Comparison of ENCODE assay signal across 8 mouse cellular contexts in genomic region chr11:82990612-82991385, GRCm38 (mm10). TPM values are rescaled to one million over a fixed set of nuclear protein-coding genes. Genes with fewer than 3 reads are reported as not detected.
DNase-seq lines count a peak whose midpoint lies in the region; ATAC-seq lines count a peak whose summit lies in the region.
"Not testable (repeated sequence)": the region's sequence is repeated elsewhere in the genome, so short reads cannot be mapped to it uniquely, and the experiment has no call there.

No protein-coding gene starts in this region.

- WGBS in embryonic facial prominence, embryonic 10.5 days, result 18% methylated on average over 19 of the region's 19 CpGs
- WGBS in hindbrain, embryonic 16.5 days, result 11% methylated on average over 19 of the region's 19 CpGs
- 12% methylated on average over 19 of the region's 19 CpGs for WGBS in limb, embryonic 10.5 days
- 19% methylated on average over 18 of the region's 19 CpGs for WGBS in neural tube, embryonic 14.5 days

- H3K9me3 ChIP-seq in embryonic facial prominence, embryonic 10.5 days; hindbrain, embryonic 16.5 days (ENCODE audit: control insufficient read depth, low read length); limb, embryonic 10.5 days (replicated peaks); neural tube, embryonic 14.5 days (ENCODE audit: control insufficient read depth, low read length): not testable (repeated sequence)

- ATAC-seq in hindbrain, embryonic 16.5 days; neural tube, embryonic 14.5 days (ENCODE audit: low read depth): not testable (repeated sequence)

- peaks cover 25% of the 10 kb centered on the region for H3K4me1 ChIP-seq in embryonic facial prominence, embryonic 10.5 days
- not testable (repeated sequence) for H3K4me1 ChIP-seq in hindbrain, embryonic 16.5 days (ENCODE audit: control insufficient read depth, insufficient read depth, low read depth, low read length); neural tube, embryonic 14.5 days (ENCODE audit: control insufficient read depth, insufficient read depth, low read length)
- peaks cover 29% of the 10 kb centered on the region for H3K4me1 ChIP-seq in limb, embryonic 10.5 days

- H3K4me3 ChIP-seq in embryonic facial prominence, embryonic 10.5 days, result peak overlapping the region; percentile 53
- H3K4me3 ChIP-seq in hindbrain, embryonic 16.5 days (ENCODE audit: low read length), result peak overlapping the region; percentile 44
- H3K4me3 ChIP-seq in limb, embryonic 10.5 days, result peak overlapping the region; percentile 53
- peak overlapping the region; percentile 28 for H3K4me3 ChIP-seq in neural tube, embryonic 14.5 days (ENCODE audit: low read depth, low read length)

- DNase-seq in Muller cell, postnatal 12 days (ENCODE audit: inconsistent ontology term), result peak; percentile 81
- DNase-seq in embryonic facial prominence, embryonic 10.5 days (ENCODE audit: low spot score), result peak; percentile 77
- peak; percentile 94 for DNase-seq in heart, adult 11 months
- DNase-seq in limb, embryonic 10.5 days (ENCODE audit: low spot score), result peak; percentile 76
- peak; percentile 34 for DNase-seq in lung, postnatal 36 days
- peak; percentile 40 for DNase-seq in thymus, postnatal 25 days

- peak overlapping the region; percentile 70 for H3K4me2 ChIP-seq in hindbrain, embryonic 16.5 days (ENCODE audit: low read length)
- H3K4me2 ChIP-seq in neural tube, embryonic 14.5 days (ENCODE audit: low read depth, low read length), result peak overlapping the region; percentile 55

- H3K27me3 ChIP-seq in embryonic facial prominence, embryonic 10.5 days (replicated peaks; ENCODE audit: low read depth, poor library complexity, severe bottlenecking), result peaks cover 34% of the 10 kb centered on the region
- not testable (repeated sequence) for H3K27me3 ChIP-seq in hindbrain, embryonic 16.5 days (replicated peaks; ENCODE audit: control insufficient read depth, insufficient read depth, low read length); neural tube, embryonic 14.5 days (ENCODE audit: control insufficient read depth, insufficient read depth, low read length)
- 0 out of 2 replicates have a peak, but pooled peaks cover 11% of the 10 kb centered on the region for H3K27me3 ChIP-seq in limb, embryonic 10.5 days (ENCODE audit: low read depth, poor library complexity, severe bottlenecking)

- peak overlapping the region; percentile 75 for H3K27ac ChIP-seq in embryonic facial prominence, embryonic 10.5 days (replicated peaks)
- H3K27ac ChIP-seq in hindbrain, embryonic 16.5 days (ENCODE audit: low read depth, low read length); neural tube, embryonic 14.5 days (ENCODE audit: low read depth, low read length): not testable (repeated sequence)
- peak overlapping the region; percentile 76 for H3K27ac ChIP-seq in limb, embryonic 10.5 days

- H3K36me3 ChIP-seq in embryonic facial prominence, embryonic 10.5 days (replicated peaks), result peaks cover 16% of the 10 kb centered on the region
- H3K36me3 ChIP-seq in hindbrain, embryonic 16.5 days (ENCODE audit: control insufficient read depth, insufficient read depth, low read length); neural tube, embryonic 14.5 days (ENCODE audit: control insufficient read depth, insufficient read depth, low read length): not testable (repeated sequence)
- H3K36me3 ChIP-seq in limb, embryonic 10.5 days, result peaks cover 13% of the 10 kb centered on the region; the same call in 1 of the 2 replicates

- H3K9ac ChIP-seq in hindbrain, embryonic 16.5 days (ENCODE audit: low read depth, low read length), result peak overlapping the region; percentile 59; the same call in 1 of the 2 replicates
- not testable (repeated sequence) for H3K9ac ChIP-seq in neural tube, embryonic 14.5 days (replicated peaks; ENCODE audit: low read depth, low read length)

RNA-seq across cellular contexts. Expression of gene Slfn9, which starts 0.8 kb away (rescaled TPM):
- 11.5 and 13.8 TPM in 2 replicates for polyA plus RNA-seq in embryonic facial prominence, embryonic 10.5 days (2016; fragmentation: Nextera tagmentation; extraction: Ambion mirVana)
- 2.1 and 2.7 TPM in 2 replicates for polyA plus RNA-seq in hindbrain, embryonic 16.5 days (2015; fragmentation: Nextera tagmentation; extraction: Ambion mirVana)
- polyA plus RNA-seq in limb, embryonic 10.5 days (2016; fragmentation: Nextera tagmentation; extraction: Ambion mirVana), result 10.1 and 15.1 TPM in 2 replicates
- polyA plus RNA-seq in neural tube, embryonic 14.5 days (2014; fragmentation: Nextera tagmentation; extraction: Ambion mirVana), result 0.56 and 1.4 TPM in 2 replicates

RNA-seq across cellular contexts. Expression of gene Slfn8, which starts 29.8 kb away (rescaled TPM):
- 0.11 and 0.14 TPM in 2 replicates for polyA plus RNA-seq in embryonic facial prominence, embryonic 10.5 days (2016; fragmentation: Nextera tagmentation; extraction: Ambion mirVana)
- polyA plus RNA-seq in hindbrain, embryonic 16.5 days (2015; fragmentation: Nextera tagmentation; extraction: Ambion mirVana), result 0.14 and 0.37 TPM in 2 replicates
- 0.08 and 0.21 TPM in 2 replicates for polyA plus RNA-seq in limb, embryonic 10.5 days (2016; fragmentation: Nextera tagmentation; extraction: Ambion mirVana)
- 0.07 TPM in 1 of 2 replicates, not detected in the other for polyA plus RNA-seq in neural tube, embryonic 14.5 days (2014; fragmentation: Nextera tagmentation; extraction: Ambion mirVana)

RNA-seq across cellular contexts. Expression of gene Slfn5, which starts 39.6 kb away (rescaled TPM):
- polyA plus RNA-seq in embryonic facial prominence, embryonic 10.5 days (2016; fragmentation: Nextera tagmentation; extraction: Ambion mirVana), result 0.26 and 0.31 TPM in 2 replicates
- polyA plus RNA-seq in hindbrain, embryonic 16.5 days (2015; fragmentation: Nextera tagmentation; extraction: Ambion mirVana), result 1.3 and 1.9 TPM in 2 replicates
- polyA plus RNA-seq in limb, embryonic 10.5 days (2016; fragmentation: Nextera tagmentation; extraction: Ambion mirVana), result 0.31 and 0.46 TPM in 2 replicates
- 1.0 and 1.5 TPM in 2 replicates for polyA plus RNA-seq in neural tube, embryonic 14.5 days (2014; fragmentation: Nextera tagmentation; extraction: Ambion mirVana)

Comparison
In these comparisons a context has a peak if more than half of its experiments do, and no peak if none do; other contexts are left out.
1. DNase-seq: peak in every context shown above with its lines; median percentile 94 in heart, adult 11 months; 81 in Muller cell, postnatal 12 days; 77 in embryonic facial prominence, embryonic 10.5 days; 76 in limb, embryonic 10.5 days; 40 in thymus, postnatal 25 days; 34 in lung, postnatal 36 days.